Mouse (Mus musculus) Muller cell, postnatal 12 days (primary cell): ENCODE measurements around the gene Macc1.

Experiments
- DNase-seq: peaks from one replicate; pipeline ENCODE4 v3.0.0-alpha.2; 2015; ENCODE audit errors: inconsistent ontology term

The Macc1 gene

DNA sequence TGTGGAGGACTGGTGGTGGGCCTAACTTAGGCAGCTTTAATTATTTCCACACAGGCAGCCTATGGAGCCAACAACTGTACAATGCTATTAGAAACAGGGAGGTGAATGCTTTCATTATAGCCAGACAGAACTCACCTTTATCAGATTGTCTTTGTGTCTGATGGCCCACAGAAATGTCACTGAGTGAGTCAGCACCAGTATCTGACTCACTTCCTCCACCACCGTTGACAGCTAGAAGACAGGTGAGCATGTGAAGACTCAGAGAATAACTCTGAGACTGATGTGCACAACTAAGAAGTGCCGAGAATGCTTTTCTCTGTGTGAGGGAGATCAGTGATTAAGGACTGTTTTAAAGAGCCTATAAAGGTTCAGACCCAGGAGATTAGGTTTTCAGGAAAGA, 73.9 kb downstream of the Macc1 start:
- no peak for DNase-seq

DNA sequence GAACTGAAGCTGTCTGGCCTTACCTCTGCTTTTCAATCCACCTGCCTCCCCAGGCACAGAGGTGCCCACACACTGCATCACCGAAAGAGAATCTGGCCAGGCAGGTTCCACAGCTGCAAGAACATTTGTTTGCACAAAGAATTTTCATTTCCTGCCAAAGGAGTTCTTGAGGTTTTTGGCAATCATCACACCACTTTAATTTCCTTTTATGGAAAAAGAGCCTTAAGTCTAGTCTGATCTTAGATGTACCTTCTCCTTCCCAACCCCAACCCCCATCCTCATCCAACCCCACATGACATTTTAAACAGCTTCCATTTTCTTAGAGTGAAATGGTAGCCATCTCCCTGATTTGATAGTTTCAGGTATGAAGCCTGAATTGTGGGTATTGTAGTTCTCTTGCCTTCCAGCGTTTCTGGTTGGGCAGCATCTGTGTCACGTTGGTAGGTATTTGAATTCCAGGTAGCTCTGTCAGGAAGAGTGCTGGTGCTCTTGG, 76.2 kb downstream of the Macc1 start:
- DNase-seq = no peak

DNA sequence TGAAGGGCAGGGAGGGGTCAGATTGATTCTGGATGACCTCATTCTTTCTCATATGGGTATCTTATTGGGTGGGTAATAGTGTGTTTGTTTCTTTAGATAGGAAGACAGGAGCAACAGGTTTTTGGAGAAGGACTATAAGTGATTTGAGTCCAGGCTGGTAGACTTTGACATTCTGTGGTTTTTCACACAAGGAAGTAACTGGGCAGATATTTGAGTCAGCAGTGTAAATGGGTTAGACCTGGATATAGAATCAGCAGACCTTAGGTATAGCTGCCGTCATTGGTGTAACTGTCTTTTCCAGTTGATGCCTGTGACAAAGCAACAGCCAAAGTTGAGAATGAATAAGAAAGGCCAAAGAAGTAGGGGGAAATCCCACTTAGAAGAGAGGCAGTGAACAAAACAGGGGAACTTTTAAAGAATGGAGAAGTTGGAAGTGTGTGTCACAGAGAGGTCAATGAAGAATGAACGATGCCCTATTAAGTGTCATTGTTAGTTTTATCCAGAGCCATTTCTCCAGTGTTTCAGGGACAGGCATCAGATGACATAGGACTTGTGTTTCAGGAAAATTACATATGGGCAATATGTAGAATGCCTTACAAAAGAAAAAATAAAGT, 84.1 kb downstream of the Macc1 start:
- no peak for DNase-seq

DNA sequence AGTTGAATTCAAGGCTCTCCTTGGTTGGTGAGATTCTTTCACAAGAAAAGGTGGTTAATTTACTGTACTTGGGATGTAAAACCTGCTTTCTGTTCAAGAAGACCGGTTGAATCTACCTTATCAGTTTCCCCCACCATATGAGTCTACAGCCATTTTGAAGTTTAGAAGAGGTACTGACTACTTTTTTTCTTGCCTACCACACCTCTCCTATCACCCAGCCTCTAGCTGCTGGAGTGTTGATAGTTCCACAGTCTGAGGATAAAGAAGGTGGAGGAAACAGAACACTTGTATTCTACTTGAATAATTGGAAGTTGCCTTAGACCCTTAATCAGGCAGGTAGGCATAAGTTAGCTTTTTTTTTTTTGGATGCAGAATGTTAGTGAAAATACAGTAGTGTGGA, 88.2 kb downstream of the Macc1 start:
- no peak for DNase-seq

DNA sequence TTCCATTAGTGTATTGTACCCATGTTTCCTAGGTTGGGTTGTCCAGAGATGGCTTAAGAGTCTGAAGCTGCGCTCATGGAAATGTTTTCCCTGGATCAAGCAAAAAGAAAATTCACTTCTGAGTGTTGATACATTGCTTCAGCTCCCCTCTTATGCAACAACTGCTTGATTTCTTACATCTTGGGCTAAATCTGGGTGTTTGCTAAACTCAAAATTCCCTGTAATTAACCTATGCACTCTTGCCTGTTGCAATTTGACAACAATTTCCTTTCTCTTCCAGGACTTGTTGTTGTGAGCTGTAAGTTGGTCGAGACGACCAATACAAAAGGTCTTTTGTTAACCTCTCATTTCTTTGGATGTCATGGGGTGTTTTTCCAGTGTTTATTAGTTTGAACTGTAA, 88.7 kb downstream of the Macc1 start:
- DNase-seq = peak; percentile 4

DNA sequence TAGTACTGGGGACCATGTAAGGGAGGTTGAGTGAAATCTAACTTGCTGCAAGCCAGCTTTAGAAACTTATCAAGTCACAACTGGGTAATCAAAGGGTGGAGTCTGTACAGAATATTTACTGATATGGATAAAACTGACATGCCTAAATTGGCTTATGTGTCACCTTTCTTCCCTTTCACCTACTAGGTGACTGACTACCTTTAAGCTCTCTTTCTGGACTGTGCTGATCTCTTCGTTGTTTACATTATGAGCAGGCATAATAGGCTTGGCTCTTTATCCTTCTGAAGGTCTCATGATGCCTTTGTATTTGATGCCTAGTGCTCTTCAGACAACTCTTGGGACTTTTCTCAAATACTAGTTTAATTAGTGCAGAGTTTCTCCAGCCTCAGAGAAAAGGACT, 90.7 kb downstream of the Macc1 start:
- DNase-seq = no peak

DNA sequence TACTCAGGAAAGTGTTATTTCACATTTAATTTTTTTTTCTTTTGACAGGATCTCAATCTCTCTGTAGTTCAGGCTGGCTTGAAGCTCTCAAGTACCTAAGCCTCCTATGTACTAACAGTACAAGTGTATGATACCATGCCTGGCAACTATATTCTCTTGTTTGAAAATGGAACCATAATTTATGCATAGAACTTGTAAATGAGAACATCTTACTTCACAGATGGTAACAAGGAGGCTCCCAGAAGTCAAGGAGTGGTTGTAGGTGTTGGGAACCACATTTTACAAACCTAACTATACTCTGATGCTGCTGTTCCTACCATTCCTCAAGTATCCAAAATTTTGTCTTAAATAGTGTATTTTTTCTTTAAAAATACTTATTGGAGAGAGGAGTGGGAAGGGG, 96.5 kb downstream of the Macc1 start:
- DNase-seq = no peak

DNA sequence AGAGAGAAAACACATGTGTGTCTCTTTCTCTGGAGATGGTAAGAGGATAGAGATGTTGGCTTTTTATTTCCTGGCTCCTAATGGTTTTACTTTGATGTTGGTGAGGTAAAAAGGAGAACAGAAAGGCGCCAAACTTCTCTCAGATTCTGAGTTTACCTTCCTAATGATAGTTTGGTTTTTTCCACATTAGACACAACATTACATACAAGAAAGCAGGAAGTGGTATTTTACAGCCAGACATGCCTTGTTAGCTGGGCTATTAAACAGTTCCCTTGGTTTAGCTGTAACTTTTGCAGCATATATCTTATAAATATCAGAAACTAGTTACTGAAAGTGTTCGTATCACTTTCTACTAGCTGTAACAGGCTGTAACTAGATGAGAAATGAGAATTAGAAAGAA, 96.9 kb downstream of the Macc1 start:
- no peak for DNase-seq

DNA sequence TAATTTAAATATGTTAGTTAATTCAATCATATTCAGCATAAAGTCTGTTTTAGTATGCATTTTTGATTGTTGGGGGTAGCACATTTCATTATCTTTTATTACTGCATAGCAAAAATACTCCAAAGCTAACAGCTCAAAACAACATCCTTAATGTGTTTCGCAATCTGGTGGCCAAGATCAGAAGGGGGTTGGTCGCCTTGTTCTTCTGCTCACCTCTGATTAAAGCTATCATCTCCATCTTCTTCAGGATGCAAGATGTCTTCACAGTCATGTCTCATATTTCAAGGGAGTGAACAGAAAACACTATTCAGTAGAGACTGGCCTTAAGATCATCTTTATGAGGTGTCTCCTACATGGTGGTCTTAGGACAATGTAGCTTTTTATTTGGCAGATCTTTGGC, 97.9 kb downstream of the Macc1 start:
- DNase-seq = no peak

DNA sequence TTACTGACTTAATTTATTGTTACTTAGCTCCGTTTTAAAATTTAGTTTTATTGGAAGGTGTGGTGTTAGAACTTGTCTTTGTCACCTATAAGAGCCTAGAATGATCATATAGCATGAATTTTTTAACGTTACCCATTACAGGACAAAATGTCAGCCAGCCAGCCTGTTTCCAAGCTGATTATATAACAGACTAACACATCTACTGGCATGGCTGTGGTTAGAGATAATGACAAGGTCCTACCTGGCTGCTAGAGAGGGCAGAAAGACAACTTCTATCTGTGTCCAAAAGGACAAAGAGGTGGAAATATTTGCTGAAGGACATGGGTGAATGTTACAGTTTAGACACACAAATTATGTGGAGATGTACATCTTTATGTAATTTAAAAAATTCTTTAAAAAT, 101.8 kb downstream of the Macc1 start:
- DNase-seq = no peak

DNA sequence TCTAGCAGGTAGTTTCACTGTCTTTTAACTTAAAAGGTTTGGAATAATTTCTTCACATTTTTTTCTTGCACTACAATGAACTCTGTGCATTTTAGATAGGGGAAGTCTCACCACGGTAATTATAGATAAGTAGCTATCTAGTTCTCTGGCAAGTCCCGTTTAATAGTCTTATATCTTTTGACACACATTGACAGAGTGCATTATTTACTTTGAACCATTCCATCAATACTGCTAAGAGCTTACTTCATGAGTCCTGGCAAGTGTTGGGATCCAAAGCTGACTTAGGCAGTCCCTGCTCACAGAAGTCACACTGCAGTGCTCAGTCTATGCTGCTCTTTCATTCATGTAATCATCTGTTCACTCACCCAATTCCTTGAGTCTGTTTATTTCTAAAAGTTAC, 111.7 kb downstream of the Macc1 start:
- no peak for DNase-seq

DNA sequence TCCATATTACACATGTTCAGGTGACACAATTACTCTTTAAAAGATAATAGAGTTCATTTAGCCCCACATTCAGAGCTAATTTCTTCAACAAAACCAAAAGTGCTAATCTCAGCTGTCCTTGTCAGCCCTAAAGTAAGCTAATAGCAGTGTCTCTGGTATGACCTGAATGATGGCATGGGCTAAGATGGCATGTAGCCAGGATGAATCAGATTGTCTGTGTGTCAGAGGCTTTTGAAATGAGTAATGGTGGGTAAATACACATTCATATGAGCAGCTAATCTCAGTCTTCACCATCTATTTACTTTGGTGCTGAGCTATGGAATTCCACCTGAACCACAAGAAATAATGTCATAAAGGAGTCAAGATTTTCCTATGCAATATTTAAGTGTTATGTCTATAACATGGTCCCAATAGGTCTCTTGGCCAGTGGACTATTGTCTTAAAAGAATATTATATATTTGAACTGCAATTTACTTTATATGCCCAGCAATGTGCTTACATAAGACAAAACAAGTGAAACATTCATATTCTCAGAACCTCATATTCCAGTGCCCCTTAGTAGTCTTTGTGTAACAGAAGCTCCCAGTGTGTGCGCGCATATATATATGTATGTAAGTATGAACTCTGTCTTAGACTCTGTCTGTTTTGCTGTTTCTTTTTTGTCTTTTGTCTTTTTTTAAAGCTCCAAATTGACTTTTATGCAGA, 112.3 kb downstream of the Macc1 start:
- peak; percentile 66 for DNase-seq

DNA sequence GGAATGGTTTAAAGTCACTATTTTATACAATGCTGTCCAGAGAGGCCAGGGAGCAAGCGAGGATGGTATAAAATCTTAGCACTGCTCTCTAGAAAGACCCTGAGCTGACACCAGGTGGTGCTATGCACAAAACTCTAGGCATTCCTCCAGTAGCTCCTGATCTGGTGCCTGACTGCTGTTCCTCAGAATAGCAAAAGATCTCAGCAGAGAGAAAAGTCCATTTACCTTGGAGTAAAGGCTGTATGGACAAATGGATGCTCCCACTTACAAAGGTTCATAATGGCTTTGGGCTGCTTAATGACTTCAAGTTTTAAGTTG, 112.8 kb downstream of the Macc1 start:
- peak; percentile 56 for DNase-seq

DNA sequence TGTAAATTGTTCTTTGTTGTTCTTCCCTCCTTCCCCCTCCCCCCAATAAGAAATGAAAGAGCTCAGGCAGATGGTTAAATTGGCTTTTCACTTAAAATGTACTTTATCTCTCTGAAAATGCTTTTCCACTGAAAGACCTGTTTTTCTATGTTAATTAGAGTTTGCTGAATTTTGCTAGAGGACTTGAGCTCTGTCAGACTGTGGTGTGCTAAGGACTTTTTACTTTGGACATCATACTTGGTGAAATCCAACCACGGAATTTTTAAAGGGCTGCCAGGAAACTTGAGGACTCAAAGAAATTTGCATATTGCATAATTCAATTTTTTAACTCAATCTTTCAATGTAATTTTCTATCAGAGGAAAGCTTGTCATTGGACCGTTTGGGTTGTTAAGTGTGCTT, 126.7 kb downstream of the Macc1 start:
- peak; percentile 76 for DNase-seq

DNA sequence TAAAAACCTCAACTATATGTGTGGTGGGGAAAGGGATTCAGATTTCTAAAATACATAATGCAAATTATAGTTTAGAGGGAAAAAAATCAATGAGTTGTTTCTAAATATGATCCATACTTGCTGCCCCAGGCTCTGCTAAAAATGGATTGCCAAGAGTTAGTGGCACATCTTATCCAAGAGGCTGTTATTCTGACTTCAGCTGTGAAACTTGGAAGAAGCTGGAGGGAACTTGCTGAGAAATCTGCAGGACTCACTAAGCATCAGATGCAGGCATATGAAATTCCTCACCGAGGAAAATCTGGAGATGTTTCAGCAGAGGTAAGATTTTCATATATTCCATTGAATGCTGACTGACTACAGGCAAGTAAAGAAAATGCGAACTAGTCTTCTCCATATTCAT, 136.0 kb downstream of the Macc1 start:
- DNase-seq = no peak

DNA sequence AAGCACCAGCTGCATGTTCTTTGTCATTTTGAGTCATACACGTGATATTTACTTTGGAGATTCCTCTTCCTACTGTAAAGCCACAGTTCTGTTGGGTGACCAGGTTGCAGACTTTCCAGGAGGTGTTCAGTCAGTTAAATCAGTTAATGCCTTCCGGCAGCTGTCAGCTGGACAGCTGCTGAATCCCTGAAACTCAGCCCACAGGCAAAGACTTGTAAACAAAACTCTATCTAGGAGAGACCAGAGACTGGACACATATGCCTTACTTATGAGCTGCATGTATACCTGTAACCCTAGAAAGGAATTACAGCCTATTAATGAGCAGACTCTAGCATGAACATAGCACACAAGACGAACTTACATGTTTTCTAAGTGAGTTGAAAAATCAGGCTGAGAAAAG, 137.2 kb downstream of the Macc1 start:
- DNase-seq = no peak

DNA sequence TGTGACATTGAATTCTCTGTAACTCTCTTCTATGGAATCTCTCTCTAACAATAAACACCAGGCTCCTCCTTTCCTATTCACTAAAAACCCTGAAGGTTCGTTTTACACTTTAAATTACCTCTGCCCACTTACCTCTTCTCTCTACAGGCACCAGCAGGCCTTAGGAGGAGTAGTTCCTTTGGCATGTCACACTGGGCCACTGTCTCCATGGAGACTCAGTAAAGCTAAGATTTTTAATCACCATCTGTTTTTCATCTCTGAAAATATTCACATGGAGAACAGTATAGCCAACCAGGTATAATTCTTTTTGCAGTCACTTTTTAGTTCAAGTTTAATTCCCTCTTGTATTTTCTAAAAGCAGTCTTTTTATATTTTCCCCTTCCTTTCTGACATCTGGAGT, 140.0 kb downstream of the Macc1 start:
- DNase-seq = no peak

DNA sequence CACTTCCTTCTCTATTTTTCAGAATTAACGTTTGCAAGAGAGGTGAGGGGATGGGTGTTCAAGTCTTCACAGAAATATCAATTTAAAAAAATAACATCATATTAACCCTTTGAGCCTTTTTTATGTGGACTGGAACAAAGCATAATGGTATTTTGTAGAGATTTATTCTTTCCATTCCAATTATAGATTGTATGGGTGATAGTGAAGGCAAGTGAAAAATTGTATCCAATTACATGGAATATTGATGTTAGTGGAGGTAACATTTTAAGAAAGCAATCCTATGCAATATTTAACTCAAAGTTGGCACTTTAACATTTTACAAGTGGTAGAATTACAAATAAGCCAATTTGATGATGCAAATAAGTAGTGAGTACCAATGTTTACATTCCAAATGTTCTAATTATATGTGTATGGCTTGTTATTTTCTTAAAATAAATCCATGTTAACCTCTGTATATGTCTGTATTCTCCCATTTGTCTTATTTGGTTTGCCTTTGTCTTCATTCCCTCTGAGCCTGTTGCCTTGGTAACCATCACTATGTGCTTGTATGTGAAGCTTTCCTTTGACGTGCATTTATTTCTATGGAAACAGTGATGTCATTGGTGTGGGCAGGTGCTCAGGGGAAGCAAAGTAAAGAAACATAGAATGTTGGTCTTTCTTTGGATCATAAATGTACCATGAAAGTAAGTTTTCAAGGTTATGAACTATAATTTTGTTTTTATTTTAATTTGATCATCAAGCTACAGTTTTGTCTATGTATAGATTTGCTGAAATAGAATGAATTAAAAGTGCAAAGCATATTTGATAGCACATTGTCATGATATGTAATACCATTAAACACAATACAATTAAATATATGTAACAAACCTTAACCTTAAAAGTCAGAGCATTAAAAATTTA, 150.2 kb downstream of the Macc1 start:
- no peak for DNase-seq

DNA sequence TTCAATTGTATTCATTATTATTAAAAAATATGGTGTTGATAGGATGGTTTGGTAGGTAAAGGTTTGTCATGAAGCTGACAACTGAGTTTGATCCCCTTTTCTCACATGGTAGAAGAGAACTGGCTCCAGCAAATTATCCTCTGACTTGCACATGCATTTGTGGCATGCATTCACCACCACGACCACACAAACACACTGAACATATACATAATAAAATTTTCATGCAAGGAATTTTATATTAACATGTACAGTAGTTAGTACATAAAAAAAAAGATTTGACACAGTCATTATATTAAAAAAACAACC, 150.8 kb downstream of the Macc1 start:
- DNase-seq = no peak

DNA sequence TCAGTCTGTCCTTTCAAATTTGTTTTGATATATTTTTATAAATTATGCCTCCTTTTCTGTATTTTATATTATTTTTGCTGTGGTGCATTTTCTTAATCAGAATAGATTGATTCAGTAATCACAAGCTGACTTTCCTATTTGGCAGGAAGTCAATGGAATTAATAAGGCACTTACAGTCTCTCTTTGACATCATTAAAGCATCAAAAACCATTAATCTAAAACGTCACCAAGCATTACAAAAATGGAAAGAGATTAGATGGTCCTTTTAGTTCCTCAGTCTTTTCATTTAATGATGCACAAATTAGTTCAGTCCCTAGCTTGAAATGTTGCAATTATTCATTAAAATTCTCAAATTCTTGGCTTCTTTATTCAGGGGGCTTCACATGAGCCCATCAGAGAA, 153.6 kb downstream of the Macc1 start:
- no peak for DNase-seq

DNA sequence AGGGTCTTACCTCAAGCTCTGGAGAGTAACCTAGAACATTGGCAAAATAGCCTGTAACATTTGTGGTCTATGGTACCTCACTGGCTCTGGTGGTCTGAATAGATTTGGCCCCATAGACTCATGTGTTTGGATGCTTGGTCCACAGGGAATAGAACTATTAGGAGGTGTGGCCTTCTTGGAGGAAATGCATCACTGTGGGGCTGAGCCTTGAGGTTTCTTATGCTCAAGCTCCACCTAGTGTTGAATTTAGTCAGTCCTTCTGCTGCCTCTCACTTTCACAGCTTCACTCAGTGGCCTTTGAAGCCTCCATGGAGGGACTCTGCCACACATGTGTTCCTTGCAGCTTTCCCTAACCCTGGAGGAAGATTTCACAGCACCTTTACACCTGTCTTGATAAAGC, 156.2 kb downstream of the Macc1 start:
- DNase-seq = no peak

DNA sequence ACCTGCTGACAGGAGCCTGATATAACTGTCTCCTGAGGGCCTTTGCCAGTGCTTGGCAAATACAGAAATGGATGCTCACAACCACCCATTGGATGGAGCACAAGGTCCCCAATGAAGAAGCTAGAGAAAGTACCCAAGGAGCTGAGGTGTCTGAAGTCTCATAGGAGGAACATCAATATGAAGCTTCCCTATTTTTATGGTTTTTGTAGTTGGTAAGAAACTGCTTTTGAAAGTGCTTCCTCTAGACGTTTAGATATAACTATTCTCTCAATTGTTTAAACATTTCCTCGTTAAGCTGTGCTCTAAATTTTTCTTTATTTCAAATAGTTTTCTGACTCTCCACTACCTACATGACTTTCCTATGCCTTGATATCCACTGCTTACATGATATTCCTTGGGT, 169.2 kb downstream of the Macc1 start:
- no peak for DNase-seq
